Mouse (Mus musculus): ENCODE measurements around the gene Taf1d.

DNA sequence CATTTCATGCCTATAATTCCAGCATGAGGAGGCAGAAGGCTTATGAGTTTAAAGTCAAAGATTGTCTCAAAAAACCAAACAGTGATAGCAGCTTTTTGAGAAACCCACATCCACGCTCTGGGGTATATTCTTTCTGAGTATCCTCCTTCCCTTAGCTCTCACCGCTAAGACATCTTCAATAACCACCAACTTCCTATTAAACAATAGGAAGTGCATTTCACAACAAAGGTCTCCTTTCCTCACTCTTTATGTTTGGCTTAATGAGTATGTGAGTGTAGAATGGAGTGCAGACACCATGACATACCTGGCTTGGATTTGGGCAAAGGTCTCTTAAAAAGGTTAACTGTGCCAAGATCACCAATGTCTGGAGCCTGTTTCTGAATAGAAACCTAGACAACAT is 32.0 kb upstream of the Taf1d start:
- TF ChIP-seq ZNF384 (IDR thresholded peaks at IDR 0.05; ENCODE audit: low read depth, low read length) (no peak), MAFK (IDR thresholded peaks at IDR 0.05; ENCODE audit: insufficient read depth, low read depth, low read length) (no peak)

Data from ES-E14 (cell line).